Mouse (Mus musculus) limb, embryonic 15.5 days (tissue): Measurements from ENCODE around the gene Pde2a. TPM values are rescaled to one million over a fixed set of nuclear protein-coding genes. Genes with fewer than 3 reads are reported as not detected.
A peak's percentile ranks its signal among the peaks of the same experiment; 100 is the strongest.

Experiments
- ATAC-seq: fragments of 200-750 bp; cut with Nextera tagmentation; 2 replicates; pipeline ENCODE4 v1.8.0; 2017; ENCODE audit warnings: low read depth, moderate TSS enrichment; ENCODE audit not compliant: insufficient number of reproducible peaks, low FRiP score, low TSS enrichment
- H3K27ac ChIP-seq: fragments of 300-500 bp; sonication (generic); 2 replicates; pipeline ENCODE4 v1.5.1; 2015; ENCODE audit warnings: moderate library complexity, mild to moderate bottlenecking, inconsistent platforms
- H3K27me3 ChIP-seq: fragments of 300-500 bp; sonication (generic); 2 replicates; pipeline ENCODE4 v1.6.1; 2015; ENCODE audit warnings: inconsistent platforms
- H3K36me3 ChIP-seq: fragments of 300-500 bp; sonication (generic); 2 replicates; pipeline ENCODE4 v1.6.1; 2015; ENCODE audit warnings: inconsistent platforms
- H3K4me1 ChIP-seq: fragments of 300-500 bp; sonication (generic); 2 replicates; pipeline ENCODE4 v1.6.1; 2015; ENCODE audit warnings: inconsistent platforms
- H3K4me2 ChIP-seq: fragments of 300-500 bp; sonication (generic); 2 replicates; pipeline ENCODE4 v1.6.1; 2015; ENCODE audit warnings: mild to moderate bottlenecking, inconsistent platforms
- H3K4me3 ChIP-seq: fragments of 300-500 bp; sonication (generic); 2 replicates; pipeline ENCODE4 v1.5.1; 2015; ENCODE audit warnings: mild to moderate bottlenecking, inconsistent platforms
- H3K9ac ChIP-seq: fragments of 300-500 bp; sonication (generic); 2 replicates; pipeline ENCODE4 v1.6.1; 2015; ENCODE audit warnings: inconsistent platforms
- H3K9me3 ChIP-seq: fragments of 300-500 bp; sonication (generic); 2 replicates; pipeline ENCODE4 v1.6.1; 2016; ENCODE audit warnings: inconsistent platforms
- WGBS: fragments of 180-500 bp; shearing (Covaris S2); methylation state at CpG from one replicate; pipeline ENCODE4 v1.1.7; 2015; 5-methylcytosine and 5-hydroxymethylcytosine counted together
- polyA plus RNA-seq: library from polyadenylated mRNA; unstranded; fragments of >200 nt; fragmentation: Nextera tagmentation; extraction: Ambion mirVana; gene quantifications from 2 replicates; pipeline ENCODE4 v1.2.1, GENCODE M21; 2015

Gene Pde2a
- polyA plus RNA-seq, 1 experiment from 2014 or later = 14.5 TPM

GRCm38 (mm10) chr7:101385331-101385733 is 36.2 kb upstream of the Pde2a start:
- Histone ChIP-seq H3K9me3 (no peaks in the 10 kb centered on the region), H3K4me2 (no peak overlapping the region), H3K4me3 (no peak overlapping the region), H3K9ac (no peak overlapping the region), H3K4me1 (peaks cover 17% of the 10 kb centered on the region), H3K27me3 (no peaks in the 10 kb centered on the region), H3K27ac (no peak overlapping the region), H3K36me3 (peaks cover 12% of the 10 kb centered on the region; the same call in 1 of the 2 replicates)
- no peak for ATAC-seq
- WGBS = 54% methylated on average over 6 of the region's 6 CpGs

DNA sequence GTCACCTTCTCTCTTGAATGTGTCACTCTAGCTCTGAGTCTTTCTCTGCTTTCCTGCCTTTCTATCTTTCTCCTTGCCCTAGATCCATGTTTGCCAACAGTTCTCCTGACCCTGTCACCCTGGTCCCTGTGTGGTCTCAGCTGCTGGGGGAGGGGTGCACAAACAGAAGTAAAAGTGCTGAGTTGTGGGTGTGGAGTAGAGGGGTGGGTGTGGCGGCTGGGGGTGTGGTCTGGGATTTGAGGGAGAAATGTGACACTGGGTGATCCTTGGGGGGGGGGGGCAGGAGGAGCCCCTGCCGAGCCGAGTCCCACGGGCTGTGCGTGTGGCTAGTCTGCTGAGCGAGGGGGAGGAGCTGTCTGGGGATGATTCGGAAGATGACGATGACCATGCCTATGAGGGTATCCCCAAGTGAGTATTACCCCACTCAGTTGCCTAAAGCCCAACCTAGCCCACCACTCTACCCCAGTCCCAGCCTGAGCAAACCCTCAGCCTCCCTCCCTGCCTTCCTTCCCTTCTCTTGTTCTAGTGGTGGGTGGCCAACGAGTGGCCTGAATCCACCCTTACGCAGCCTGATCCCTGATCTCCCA is 35.5 kb upstream of the Pde2a start:
- peaks cover 12% of the 10 kb centered on the region; the same call in 1 of the 2 replicates for H3K36me3 ChIP-seq
- no peak for ATAC-seq
- H3K27ac ChIP-seq = no peak overlapping the region
- H3K4me1 ChIP-seq = peaks cover 17% of the 10 kb centered on the region
- WGBS = 60% methylated on average over 8 of the region's 10 CpGs
- H3K4me3 ChIP-seq = no peak overlapping the region
- no peak overlapping the region for H3K9ac ChIP-seq
- no peaks in the 10 kb centered on the region for H3K9me3 ChIP-seq
- no peak overlapping the region for H3K4me2 ChIP-seq
- H3K27me3 ChIP-seq = no peaks in the 10 kb centered on the region

GRCm38 (mm10) chr7:101389256-101389655 is 32.2 kb upstream of the Pde2a start:
- 83% methylated on average over 6 of the region's 6 CpGs for WGBS
- Histone ChIP-seq H3K27ac (no peak overlapping the region), H3K9ac (no peak overlapping the region), H3K4me3 (no peak overlapping the region), H3K9me3 (no peaks in the 10 kb centered on the region), H3K27me3 (no peaks in the 10 kb centered on the region), H3K4me1 (peaks cover 46% of the 10 kb centered on the region), H3K36me3 (peaks cover 12% of the 10 kb centered on the region; the same call in 1 of the 2 replicates), H3K4me2 (no peak overlapping the region)
- ATAC-seq = no peak

DNA sequence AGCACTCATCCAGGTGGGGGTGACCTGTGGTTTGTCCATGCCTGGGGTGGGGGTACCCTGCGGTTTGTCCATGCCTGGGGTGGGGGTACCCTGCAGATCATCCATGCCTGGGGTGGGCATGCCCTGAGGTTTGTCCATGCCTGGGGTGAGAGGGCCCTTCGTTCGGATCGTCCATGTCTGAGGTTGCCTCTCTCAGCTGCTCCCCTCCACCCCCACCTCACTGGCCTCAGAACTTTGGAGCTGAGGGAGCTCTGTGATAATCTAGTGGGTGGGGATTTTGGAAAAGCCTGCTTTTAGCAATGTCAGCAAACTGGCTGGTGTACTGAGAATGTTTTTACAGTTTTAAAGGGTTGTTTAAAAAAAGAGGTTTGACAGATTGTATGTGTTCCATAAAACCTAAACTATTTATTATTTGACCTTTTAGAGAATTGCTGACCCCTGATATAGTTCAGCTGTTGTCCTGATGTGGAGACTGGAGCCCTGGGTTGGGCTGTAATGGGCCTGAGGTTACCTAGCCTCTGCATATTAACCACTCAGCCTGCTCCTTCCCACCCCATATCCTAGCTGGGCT is 29.5 kb upstream of the Pde2a start:
- peaks cover 46% of the 10 kb centered on the region for H3K4me1 ChIP-seq
- no peaks in the 10 kb centered on the region for H3K27me3 ChIP-seq
- H3K9me3 ChIP-seq = no peaks in the 10 kb centered on the region
- ATAC-seq = no peak
- WGBS = 49% methylated on average over 4 of the region's 4 CpGs
- H3K9ac ChIP-seq = no peak overlapping the region
- H3K27ac ChIP-seq = peak overlapping the region; percentile 96
- no peak overlapping the region for H3K4me3 ChIP-seq
- H3K36me3 ChIP-seq = peaks cover 18% of the 10 kb centered on the region
- H3K4me2 ChIP-seq = no peak overlapping the region

DNA sequence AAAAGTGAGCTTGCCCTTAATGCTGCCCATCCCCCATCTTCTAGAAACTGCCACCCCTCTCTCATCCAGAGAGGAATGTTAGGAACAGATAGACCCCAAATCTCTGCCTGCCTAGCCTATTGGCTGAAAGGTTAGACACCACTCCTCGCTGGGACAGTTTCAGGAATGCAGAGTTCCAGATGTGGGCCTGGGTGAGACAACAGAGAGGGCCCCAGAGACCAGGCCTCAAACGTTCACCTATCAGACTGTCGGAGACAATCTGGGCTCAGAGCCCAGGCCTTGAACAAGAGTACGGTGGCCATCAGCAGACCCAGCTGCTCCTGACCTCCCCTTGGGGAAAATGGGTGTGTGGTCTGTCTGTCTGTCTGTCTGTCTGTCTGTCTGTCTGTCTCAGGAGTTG is 28.5 kb upstream of the Pde2a start:
- Histone ChIP-seq H3K4me3 (no peak overlapping the region), H3K36me3 (peaks cover 24% of the 10 kb centered on the region), H3K4me1 (peaks cover 46% of the 10 kb centered on the region), H3K4me2 (peak overlapping the region; percentile 44; the same call in 1 of the 2 replicates), H3K27me3 (no peaks in the 10 kb centered on the region), H3K9ac (no peak overlapping the region; the same call in 1 of the 2 replicates), H3K9me3 (no peaks in the 10 kb centered on the region), H3K27ac (peak overlapping the region; percentile 96)
- 36% methylated on average over 4 of the region's 4 CpGs for WGBS
- ATAC-seq = no peak

DNA sequence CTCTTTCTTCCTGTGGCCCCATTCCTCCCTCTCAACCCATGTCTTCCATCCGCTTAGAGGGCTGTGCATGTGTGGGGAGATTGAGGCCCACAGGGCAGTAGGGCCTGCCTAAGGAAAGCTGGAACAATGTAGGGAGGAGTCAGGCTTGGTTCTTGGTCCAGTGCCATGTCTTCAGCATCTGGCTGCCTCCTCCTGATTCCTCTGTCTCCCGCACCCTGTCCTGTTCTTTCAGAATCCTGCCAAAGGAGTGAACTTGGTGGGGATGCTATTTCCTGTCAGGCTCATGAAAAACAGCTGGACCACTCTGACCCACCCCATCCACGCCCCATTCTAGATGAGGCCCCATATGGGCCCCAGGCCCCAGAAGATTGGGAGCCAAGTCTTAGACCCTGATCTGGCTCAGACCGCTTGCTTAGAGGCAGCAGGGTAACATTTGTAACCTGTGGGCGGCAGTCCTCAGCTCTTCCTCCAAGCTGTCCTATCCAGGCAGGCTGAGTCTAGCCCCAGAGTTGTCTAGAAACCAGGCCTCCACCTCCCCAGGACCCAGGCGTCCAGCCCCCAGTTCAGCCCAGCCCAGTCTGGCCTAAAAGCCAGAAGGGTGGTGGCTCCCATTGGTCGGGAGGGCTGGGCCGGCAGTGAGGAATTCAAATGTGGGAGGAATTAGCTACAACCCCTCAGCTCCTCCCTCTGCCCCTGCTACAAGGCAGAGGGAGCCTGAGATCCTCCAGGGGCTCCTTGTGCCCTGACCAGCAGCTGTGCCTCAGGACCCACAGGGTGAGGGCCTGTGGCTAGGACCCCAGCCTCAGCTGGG is 27.6 kb upstream of the Pde2a start:
- H3K4me1 ChIP-seq = peaks cover 46% of the 10 kb centered on the region
- ATAC-seq = peak; percentile 90

DNA sequence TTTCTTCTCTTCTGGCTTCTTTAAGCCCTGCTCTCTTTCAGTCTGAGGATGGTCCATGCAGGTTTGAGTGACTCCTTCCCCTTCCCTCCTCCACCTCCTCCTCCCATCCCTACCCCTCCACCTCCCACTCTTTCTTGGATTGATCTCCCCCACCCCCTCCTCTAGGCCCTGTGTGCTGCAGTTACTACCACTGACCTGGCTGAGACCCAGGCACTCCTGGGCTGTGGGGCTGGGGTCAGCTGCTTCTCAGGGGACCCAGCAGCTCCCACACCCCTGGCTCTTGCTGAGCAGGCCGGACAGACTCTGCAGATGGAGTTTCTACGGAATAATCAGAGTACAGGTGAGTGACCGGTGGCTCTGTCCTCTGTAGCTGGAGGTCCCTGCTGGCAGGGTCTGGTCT is 26.9 kb upstream of the Pde2a start:
- peak overlapping the region; percentile 44 for H3K4me2 ChIP-seq
- H3K27me3 ChIP-seq = no peaks in the 10 kb centered on the region
- H3K36me3 ChIP-seq = peaks cover 36% of the 10 kb centered on the region
- H3K4me1 ChIP-seq = peaks cover 46% of the 10 kb centered on the region
- peak overlapping the region; percentile 96 for H3K27ac ChIP-seq
- no peaks in the 10 kb centered on the region for H3K9me3 ChIP-seq
- peak overlapping the region; percentile 51 for H3K9ac ChIP-seq
- H3K4me3 ChIP-seq = peak overlapping the region; percentile 44
- 45% methylated on average over 3 of the region's 3 CpGs for WGBS
- ATAC-seq = no peak

More for the DNA sequence above, 27.6 kb upstream of the Pde2a start:
- Histone ChIP-seq H3K4me3 (peak overlapping the region; percentile 44), H3K27ac (peak overlapping the region; percentile 96), H3K4me2 (peak overlapping the region; percentile 44), H3K9ac (peak overlapping the region; percentile 51), H3K36me3 (peaks cover 31% of the 10 kb centered on the region), H3K9me3 (no peaks in the 10 kb centered on the region), H3K27me3 (no peaks in the 10 kb centered on the region)
- WGBS = 22% methylated on average over 8 of the region's 8 CpGs

GRCm38 (mm10) chr7:101395471-101395870 is 26.0 kb upstream of the Pde2a start:
- no peaks in the 10 kb centered on the region for H3K9me3 ChIP-seq
- H3K4me3 ChIP-seq = peak overlapping the region; percentile 44
- H3K9ac ChIP-seq = no peak overlapping the region
- H3K36me3 ChIP-seq = peaks cover 39% of the 10 kb centered on the region
- ATAC-seq = no peak
- H3K4me1 ChIP-seq = peaks cover 46% of the 10 kb centered on the region
- 49% methylated on average over 2 of the region's 2 CpGs for WGBS
- no peaks in the 10 kb centered on the region for H3K27me3 ChIP-seq
- peak overlapping the region; percentile 44 for H3K4me2 ChIP-seq
- peak overlapping the region; percentile 96 for H3K27ac ChIP-seq

GRCm38 (mm10) chr7:101397175-101397574 is 24.3 kb upstream of the Pde2a start:
- H3K4me1 ChIP-seq = peaks cover 38% of the 10 kb centered on the region
- H3K9ac ChIP-seq = no peak overlapping the region
- no peak for ATAC-seq
- no peak overlapping the region for H3K27ac ChIP-seq
- no peaks in the 10 kb centered on the region for H3K9me3 ChIP-seq
- no peak overlapping the region for H3K4me2 ChIP-seq
- H3K27me3 ChIP-seq = no peaks in the 10 kb centered on the region
- H3K36me3 ChIP-seq = peaks cover 56% of the 10 kb centered on the region
- whole genome bisulfite sequencing = 81% methylated on average over 4 of the region's 4 CpGs
- H3K4me3 ChIP-seq = no peak overlapping the region

DNA sequence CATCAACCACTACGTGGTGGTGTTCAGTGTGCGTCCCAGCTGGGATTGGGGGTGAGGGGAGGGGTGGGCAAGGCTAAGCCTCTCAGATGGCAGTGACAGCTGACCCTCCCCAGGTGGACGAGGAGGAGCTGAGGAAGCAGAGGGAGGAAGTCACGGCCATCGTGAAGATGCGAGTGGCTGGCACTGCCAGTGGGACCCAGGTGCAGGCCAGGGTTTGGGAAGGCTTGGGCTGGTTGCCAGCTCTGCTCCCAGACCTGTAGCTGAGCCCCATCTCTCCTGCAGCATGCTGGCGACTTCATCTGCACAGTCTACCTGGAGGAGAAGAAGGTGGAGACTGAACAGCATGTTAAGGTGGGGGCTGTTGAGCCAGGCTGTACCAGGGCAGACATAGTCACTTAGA is 20.0 kb upstream of the Pde2a start:
- no peak overlapping the region for H3K4me3 ChIP-seq
- no peak overlapping the region for H3K27ac ChIP-seq
- ATAC-seq = no peak
- no peaks in the 10 kb centered on the region for H3K4me1 ChIP-seq
- no peaks in the 10 kb centered on the region for H3K9me3 ChIP-seq
- no peak overlapping the region for H3K9ac ChIP-seq
- H3K27me3 ChIP-seq = no peaks in the 10 kb centered on the region
- H3K4me2 ChIP-seq = no peak overlapping the region
- H3K36me3 ChIP-seq = peaks cover 92% of the 10 kb centered on the region
- 78% methylated on average over 7 of the region's 7 CpGs for WGBS

GRCm38 (mm10) chr7:101403831-101404230 is 17.7 kb upstream of the Pde2a start:
- H3K36me3 ChIP-seq = peaks cover 90% of the 10 kb centered on the region
- no peak for ATAC-seq
- 98% methylated on average over 5 of the region's 5 CpGs for WGBS
- no peaks in the 10 kb centered on the region for H3K4me1 ChIP-seq
- H3K4me3 ChIP-seq = no peak overlapping the region
- no peak overlapping the region for H3K27ac ChIP-seq
- no peak overlapping the region for H3K9ac ChIP-seq
- H3K9me3 ChIP-seq = no peaks in the 10 kb centered on the region
- H3K27me3 ChIP-seq = no peaks in the 10 kb centered on the region
- no peak overlapping the region for H3K4me2 ChIP-seq
